32 mouse cellular contexts compared by ENCODE assay signal in genomic region chr11:65846446-65846845, GRCm38 (mm10).
"Had no signal": no experiment of that assay in that cellular context is flagged by ENCODE, and none has a peak within 500 bp of the region (broad histone marks: within the 10 kb centered on the region; RNA-seq: fewer than 3 reads in every experiment).

No protein-coding gene starts in this region.

- H3K9ac ChIP-seq: limb, embryonic 12.5 days; limb, embryonic 13.5 days; limb, embryonic 15.5 days; liver, embryonic 12.5 days; liver, embryonic 13.5 days; liver, embryonic 14.5 days; liver, embryonic 15.5 days; liver, postnatal 0 days; lung, embryonic 14.5 days; lung, embryonic 15.5 days; midbrain, embryonic 12.5 days; midbrain, embryonic 13.5 days; midbrain, embryonic 15.5 days had no signal

- H3K27me3 ChIP-seq: limb, embryonic 12.5 days; limb, embryonic 15.5 days; liver, embryonic 12.5 days; liver, embryonic 13.5 days; liver, embryonic 15.5 days; lung, embryonic 15.5 days; megakaryocyte, embryonic 14.5 days; midbrain, embryonic 12.5 days; midbrain, embryonic 13.5 days; midbrain, embryonic 15.5 days had no signal

- H3K4me1 ChIP-seq: limb, embryonic 10.5 days; limb, embryonic 12.5 days; limb, embryonic 13.5 days; limb, embryonic 15.5 days; liver, embryonic 12.5 days; liver, embryonic 13.5 days; liver, embryonic 15.5 days; lung, embryonic 15.5 days; megakaryocyte, embryonic 14.5 days; midbrain, embryonic 10.5 days; midbrain, embryonic 12.5 days; midbrain, embryonic 13.5 days; midbrain, embryonic 15.5 days had no signal

- H3K36me3 ChIP-seq: limb, embryonic 10.5 days; limb, embryonic 12.5 days; limb, embryonic 13.5 days; limb, embryonic 15.5 days; liver, embryonic 12.5 days; liver, embryonic 13.5 days; liver, embryonic 15.5 days; lung, embryonic 15.5 days; midbrain, embryonic 10.5 days; midbrain, embryonic 12.5 days; midbrain, embryonic 13.5 days; midbrain, embryonic 15.5 days had no signal

- DNase-seq: left cerebral cortex, postnatal 4 days; liver; liver, embryonic 13.5 days; liver, postnatal 0 days; lung, adult 18-20 months; lung, adult 2 months; lung, embryonic 14.5 days; lung, postnatal 10 days; lung, postnatal 14 days; lung, postnatal 36 days; lung, postnatal 4 days; midbrain, embryonic 14.5 days had no signal

- H3K4me2 ChIP-seq: limb, embryonic 12.5 days; limb, embryonic 13.5 days; limb, embryonic 15.5 days; liver, embryonic 11.5 days; liver, embryonic 12.5 days; liver, embryonic 13.5 days; liver, embryonic 15.5 days; lung, embryonic 14.5 days; lung, embryonic 15.5 days; midbrain, embryonic 11.5 days; midbrain, embryonic 12.5 days; midbrain, embryonic 13.5 days; midbrain, embryonic 15.5 days had no signal

- ATAC-seq: liver, embryonic 12.5 days; liver, postnatal 0 days; lung, postnatal 0 days; midbrain, embryonic 13.5 days; midbrain, embryonic 15.5 days; midbrain, embryonic 16.5 days had no signal

- H3K27ac ChIP-seq: left cerebral cortex, adult 2 months; limb, embryonic 10.5 days; limb, embryonic 12.5 days; limb, embryonic 13.5 days; limb, embryonic 15.5 days; liver, embryonic 12.5 days; liver, embryonic 13.5 days; liver, embryonic 14.5 days; liver, embryonic 15.5 days; lung, embryonic 15.5 days; macrophage; midbrain, embryonic 10.5 days; midbrain, embryonic 12.5 days; midbrain, embryonic 13.5 days; midbrain, embryonic 15.5 days had no signal

- H3K9me3 ChIP-seq: limb, embryonic 10.5 days; limb, embryonic 12.5 days; limb, embryonic 13.5 days; limb, embryonic 15.5 days; liver, embryonic 12.5 days; liver, embryonic 13.5 days; liver, embryonic 15.5 days; lung, embryonic 15.5 days; megakaryocyte, embryonic 14.5 days; midbrain, embryonic 10.5 days; midbrain, embryonic 12.5 days; midbrain, embryonic 13.5 days; midbrain, embryonic 15.5 days had no signal

- H3K4me3 ChIP-seq: left cerebral cortex, adult 2 months; limb, embryonic 10.5 days; limb, embryonic 12.5 days; limb, embryonic 13.5 days; limb, embryonic 15.5 days; liver, embryonic 12.5 days; liver, embryonic 13.5 days; liver, embryonic 15.5 days; lung, embryonic 15.5 days; megakaryocyte, embryonic 14.5 days; midbrain, embryonic 10.5 days; midbrain, embryonic 12.5 days; midbrain, embryonic 13.5 days; midbrain, embryonic 15.5 days; myocyte had no signal
